Mouse (Mus musculus) midbrain, embryonic 10.5 days (tissue): ENCODE results near the gene Ppil4. TPM values are rescaled to one million over a fixed set of nuclear protein-coding genes. Genes with fewer than 3 reads are reported as not detected.
A peak's percentile ranks its signal among the peaks of the same experiment; 100 is the strongest.

ENCODE experiments used
- DNase-seq: peaks from one replicate; pipeline ENCODE4 v3.0.0-alpha.2; 2017; ENCODE audit warnings: low spot score
- H3K27ac ChIP-seq: fragments of 300-500 bp; sonication (generic); replicated peaks from 2 replicates; pipeline ENCODE4 v1.5.1; 2016; ENCODE audit warnings: mild to moderate bottlenecking
- H3K27me3 ChIP-seq: fragments of 300-500 bp; sonication (generic); 2 replicates; pipeline ENCODE4 v1.6.1; 2016; ENCODE audit warnings: low read depth, mild to moderate bottlenecking; ENCODE audit not compliant: poor library complexity, severe bottlenecking
- H3K36me3 ChIP-seq: fragments of 300-500 bp; sonication (generic); 2 replicates; pipeline ENCODE4 v1.6.1; 2016; ENCODE audit warnings: mild to moderate bottlenecking, moderate library complexity
- H3K4me1 ChIP-seq: fragments of 300-500 bp; sonication (generic); 2 replicates; pipeline ENCODE4 v1.6.1; 2016
- H3K4me3 ChIP-seq: fragments of 300-500 bp; sonication (generic); 2 replicates; pipeline ENCODE4 v1.5.1; 2016; ENCODE audit warnings: mild to moderate bottlenecking, moderate library complexity
- H3K9me3 ChIP-seq: fragments of 300-500 bp; sonication (generic); replicated peaks from 2 replicates; pipeline ENCODE4 v1.6.1; 2016; ENCODE audit warnings: mild to moderate bottlenecking
- WGBS: fragments of 180-500 bp; shearing (Covaris S2); methylation state at CpG from one replicate; pipeline ENCODE4 v1.1.7; 2016; 5-methylcytosine and 5-hydroxymethylcytosine counted together
- polyA plus RNA-seq: library from polyadenylated mRNA; unstranded; fragments of >200 nt; fragmentation: Nextera tagmentation; extraction: Ambion mirVana; gene quantifications from 2 replicates; pipeline ENCODE4 v1.2.1, GENCODE M21; 2016

The Ppil4 gene
- polyA plus RNA-seq, 1 experiment from 2014 or later = 41.5 TPM

- H3K36me3 ChIP-seq = no peaks in the 10 kb centered on the region
- peak within 1 kb of the TSS; percentile 38 for H3K4me3 ChIP-seq
- H3K27me3 ChIP-seq = no peaks in the 10 kb centered on the region
- H3K4me1 ChIP-seq = peaks cover 10% of the 10 kb centered on the region
- WGBS = 5% methylated on average over 15 of the region's 15 CpGs
- no peak for DNase-seq
- no peaks in the 10 kb centered on the region for H3K9me3 ChIP-seq
- H3K27ac ChIP-seq = peak within 1 kb of the TSS; percentile 28; the same call in 1 of the 2 replicates
These were observed 39.5 kb downstream of the Ppil4 start, which contains the start of gene Zc3h12d for GRCm38 (mm10) chr10:7832171-7832676. Gene Zc3h12d, plus strand, starts transcription at chr10:7832470.

GRCm38 (mm10) chr10:7833377-7834165, 40.9 kb downstream of the Ppil4 start:
- WGBS = 82% methylated on average over 9 of the region's 9 CpGs
- no peak for DNase-seq
- Histone ChIP-seq H3K4me1 (peaks cover 10% of the 10 kb centered on the region), H3K27ac (no peak overlapping the region), H3K36me3 (no peaks in the 10 kb centered on the region), H3K4me3 (no peak overlapping the region), H3K9me3 (no peaks in the 10 kb centered on the region), H3K27me3 (no peaks in the 10 kb centered on the region)

GRCm38 (mm10) chr10:7834671-7835225, 42.1 kb downstream of the Ppil4 start:
- no peaks in the 10 kb centered on the region for H3K9me3 ChIP-seq
- no peak overlapping the region for H3K27ac ChIP-seq
- DNase-seq = no peak
- 78% methylated on average over 10 of the region's 10 CpGs for WGBS
- H3K27me3 ChIP-seq = no peaks in the 10 kb centered on the region
- H3K4me1 ChIP-seq = peaks cover 10% of the 10 kb centered on the region
- no peak overlapping the region for H3K4me3 ChIP-seq
- no peaks in the 10 kb centered on the region for H3K36me3 ChIP-seq

GRCm38 (mm10) chr10:7836902-7837301, 44.2 kb downstream of the Ppil4 start:
- 72% methylated on average over 2 of the region's 2 CpGs for WGBS
- H3K36me3 ChIP-seq = no peaks in the 10 kb centered on the region
- no peaks in the 10 kb centered on the region for H3K9me3 ChIP-seq
- H3K4me3 ChIP-seq = no peak overlapping the region
- no peaks in the 10 kb centered on the region for H3K27me3 ChIP-seq
- H3K27ac ChIP-seq = no peak overlapping the region
- H3K4me1 ChIP-seq = peaks cover 8% of the 10 kb centered on the region
- DNase-seq = no peak

GRCm38 (mm10) chr10:7837446-7837845, 44.8 kb downstream of the Ppil4 start:
- Histone ChIP-seq H3K9me3 (no peaks in the 10 kb centered on the region), H3K36me3 (no peaks in the 10 kb centered on the region), H3K27me3 (no peaks in the 10 kb centered on the region), H3K4me1 (peaks cover 2% of the 10 kb centered on the region; the same call in 1 of the 2 replicates), H3K27ac (no peak overlapping the region), H3K4me3 (no peak overlapping the region)
- no peak for DNase-seq
- 92% methylated on average over 8 of the region's 8 CpGs for WGBS

- H3K4me3 ChIP-seq = no peak overlapping the region
- H3K27me3 ChIP-seq = no peaks in the 10 kb centered on the region
- no peak overlapping the region for H3K27ac ChIP-seq
- no peaks in the 10 kb centered on the region for H3K4me1 ChIP-seq
- no peak for DNase-seq
- no peaks in the 10 kb centered on the region for H3K36me3 ChIP-seq
- 91% methylated on average over 8 of the region's 8 CpGs for WGBS
- no peaks in the 10 kb centered on the region for H3K9me3 ChIP-seq
These were observed 45.3 kb downstream of the Ppil4 start for GRCm38 (mm10) chr10:7838036-7838435.

- 91% methylated on average over 5 of the region's 5 CpGs for WGBS
These were observed 46.3 kb downstream of the Ppil4 start for GRCm38 (mm10) chr10:7838874-7839421.

GRCm38 (mm10) chr10:7839551-7840352, 47.1 kb downstream of the Ppil4 start:
- Histone ChIP-seq H3K36me3 (no peaks in the 10 kb centered on the region), H3K27ac (no peak overlapping the region), H3K4me1 (no peaks in the 10 kb centered on the region), H3K9me3 (no peaks in the 10 kb centered on the region), H3K27me3 (no peaks in the 10 kb centered on the region), H3K4me3 (no peak overlapping the region)
- no peak for DNase-seq
- WGBS = 90% methylated on average over 22 of the region's 22 CpGs

More at GRCm38 (mm10) chr10:7838874-7839421, 46.3 kb downstream of the Ppil4 start:
- H3K9me3 ChIP-seq = no peaks in the 10 kb centered on the region
- H3K27ac ChIP-seq = no peak overlapping the region
- H3K4me3 ChIP-seq = no peak overlapping the region
- no peaks in the 10 kb centered on the region for H3K27me3 ChIP-seq
- H3K4me1 ChIP-seq = no peaks in the 10 kb centered on the region
- H3K36me3 ChIP-seq = no peaks in the 10 kb centered on the region
- no peak for DNase-seq

GRCm38 (mm10) chr10:7840353-7840733, 47.7 kb downstream of the Ppil4 start:
- no peaks in the 10 kb centered on the region for H3K27me3 ChIP-seq
- 80% methylated on average over 2 of the region's 2 CpGs for WGBS
- no peak overlapping the region for H3K4me3 ChIP-seq
- no peak overlapping the region for H3K27ac ChIP-seq
- DNase-seq = no peak
- H3K9me3 ChIP-seq = no peaks in the 10 kb centered on the region
- H3K36me3 ChIP-seq = no peaks in the 10 kb centered on the region
- no peaks in the 10 kb centered on the region for H3K4me1 ChIP-seq

- DNase-seq = no peak
- Histone ChIP-seq H3K36me3 (no peaks in the 10 kb centered on the region), H3K27ac (no peak overlapping the region), H3K4me1 (no peaks in the 10 kb centered on the region), H3K9me3 (no peaks in the 10 kb centered on the region), H3K27me3 (no peaks in the 10 kb centered on the region), H3K4me3 (no peak overlapping the region)
- WGBS = 66% methylated on average over 3 of the region's 3 CpGs
These were observed 48.1 kb downstream of the Ppil4 start for GRCm38 (mm10) chr10:7840785-7841184.

GRCm38 (mm10) chr10:7841571-7842080, 48.9 kb downstream of the Ppil4 start:
- DNase-seq = no peak
- H3K36me3 ChIP-seq = no peaks in the 10 kb centered on the region
- no peaks in the 10 kb centered on the region for H3K9me3 ChIP-seq
- 77% methylated on average over 14 of the region's 14 CpGs for WGBS
- H3K4me1 ChIP-seq = no peaks in the 10 kb centered on the region
- no peaks in the 10 kb centered on the region for H3K27me3 ChIP-seq
- no peak overlapping the region for H3K27ac ChIP-seq
- no peak overlapping the region for H3K4me3 ChIP-seq

- no peaks in the 10 kb centered on the region for H3K9me3 ChIP-seq
- no peak for DNase-seq
- H3K36me3 ChIP-seq = no peaks in the 10 kb centered on the region
- H3K27ac ChIP-seq = no peak overlapping the region
- H3K4me3 ChIP-seq = no peak overlapping the region
- WGBS = 97% methylated on average over 4 of the region's 4 CpGs
- H3K4me1 ChIP-seq = no peaks in the 10 kb centered on the region
- no peaks in the 10 kb centered on the region for H3K27me3 ChIP-seq
These were observed 50.5 kb downstream of the Ppil4 start for GRCm38 (mm10) chr10:7843181-7843580.
